ENCODE assay signal across 8 mouse cellular contexts in genomic region chr4:128883801-128884710, GRCm38 (mm10). TPM values are rescaled to one million over a fixed set of nuclear protein-coding genes. Genes with fewer than 3 reads are reported as not detected.
DNase-seq lines count a peak whose midpoint lies in the region; ATAC-seq lines count a peak whose summit lies in the region.

No protein-coding gene starts in this region.

- DNase-seq in embryo, embryonic 10.5 days (ENCODE audit: low spot score) = peak; percentile 71
- DNase-seq in thymus, postnatal 10 days (ENCODE audit: low spot score in 2 of 2) = peak; percentile 8 to 9

- peak overlapping the region; percentile 79 for H3K9ac ChIP-seq in heart, embryonic 12.5 days
- peak overlapping the region; percentile 60 for H3K9ac ChIP-seq in kidney, embryonic 15.5 days
- H3K9ac ChIP-seq in lung, embryonic 15.5 days = peak overlapping the region; percentile 63
- peak overlapping the region; percentile 89 for H3K9ac ChIP-seq in neural tube, embryonic 15.5 days (replicated peaks)

- peaks cover 7% of the 10 kb centered on the region for H3K36me3 ChIP-seq in heart, embryonic 12.5 days
- H3K36me3 ChIP-seq in kidney, embryonic 15.5 days = peaks cover 5% of the 10 kb centered on the region
- H3K36me3 ChIP-seq in lung, embryonic 15.5 days = no peaks in the 10 kb centered on the region; the same call in 1 of the 2 replicates
- no peaks in the 10 kb centered on the region for H3K36me3 ChIP-seq in neural tube, embryonic 15.5 days

- no peak overlapping the region; the same call in 1 of the 2 replicates for H3K27ac ChIP-seq in heart, embryonic 12.5 days (ENCODE audit: poor library complexity, severe bottlenecking)
- peak overlapping the region; percentile 65 for H3K27ac ChIP-seq in kidney, embryonic 15.5 days
- peak overlapping the region; percentile 43 for H3K27ac ChIP-seq in lung, embryonic 15.5 days
- H3K27ac ChIP-seq in neural tube, embryonic 15.5 days (replicated peaks) = peak overlapping the region; percentile 91

- WGBS in heart, embryonic 12.5 days = under 1% methylated on average over 94 of the region's 94 CpGs
- under 1% methylated on average over 92 of the region's 94 CpGs for WGBS in kidney, embryonic 15.5 days
- under 1% methylated on average over 85 of the region's 94 CpGs for WGBS in lung, embryonic 15.5 days
- under 1% methylated on average over 93 of the region's 94 CpGs for WGBS in neural tube, embryonic 15.5 days

- peak overlapping the region; percentile 98 for H3K4me2 ChIP-seq in heart, embryonic 12.5 days
- peak overlapping the region; percentile 96 for H3K4me2 ChIP-seq in kidney, embryonic 15.5 days
- H3K4me2 ChIP-seq in lung, embryonic 15.5 days = peak overlapping the region; percentile 100
- H3K4me2 ChIP-seq in neural tube, embryonic 15.5 days = peak overlapping the region; percentile 89

- 0 out of 2 replicates have a peak, but pooled peaks cover 12% of the 10 kb centered on the region for H3K4me1 ChIP-seq in heart, embryonic 12.5 days (replicated peaks)
- peaks cover 46% of the 10 kb centered on the region for H3K4me1 ChIP-seq in kidney, embryonic 15.5 days
- H3K4me1 ChIP-seq in lung, embryonic 15.5 days = peaks cover 25% of the 10 kb centered on the region
- peaks cover 62% of the 10 kb centered on the region for H3K4me1 ChIP-seq in neural tube, embryonic 15.5 days

- peaks cover 8% of the 10 kb centered on the region; the same call in 1 of the 2 replicates for H3K27me3 ChIP-seq in heart, embryonic 12.5 days (replicated peaks)
- H3K27me3 ChIP-seq in kidney, embryonic 15.5 days = no peaks in the 10 kb centered on the region
- peaks cover 6% of the 10 kb centered on the region; the same call in 1 of the 2 replicates for H3K27me3 ChIP-seq in lung, embryonic 15.5 days
- H3K27me3 ChIP-seq in neural tube, embryonic 15.5 days (replicated peaks) = no peaks in the 10 kb centered on the region

- ATAC-seq in CD4-positive, CD25-positive, alpha-beta regulatory T cell, adult 4 months = peak; percentile 50
- ATAC-seq in activated CD4-positive, CD25-positive, alpha-beta regulatory T cell, adult 4 months = peak; percentile 50
- peak; percentile 62 for ATAC-seq in heart, embryonic 12.5 days (ENCODE audit: insufficient number of reproducible peaks, low FRiP score)
- ATAC-seq in kidney, embryonic 15.5 days (replicated peaks; ENCODE audit: low FRiP score) = peak; percentile 54
- peak; percentile 47 for ATAC-seq in lung, embryonic 15.5 days (ENCODE audit: borderline replicate concordance, extremely low read depth, low FRiP score, low TSS enrichment)
- peak; percentile 69 for ATAC-seq in neural tube, embryonic 15.5 days (ENCODE audit: low FRiP score)

- H3K9me3 ChIP-seq in heart, embryonic 12.5 days (replicated peaks) = peaks cover 5% of the 10 kb centered on the region
- H3K9me3 ChIP-seq in kidney, embryonic 15.5 days (replicated peaks) = no peaks in the 10 kb centered on the region
- H3K9me3 ChIP-seq in lung, embryonic 15.5 days = peaks cover 4% of the 10 kb centered on the region; the same call in 1 of the 2 replicates
- H3K9me3 ChIP-seq in neural tube, embryonic 15.5 days (replicated peaks) = no peaks in the 10 kb centered on the region

- H3K4me3 ChIP-seq in heart, embryonic 12.5 days = peak overlapping the region; percentile 65
- H3K4me3 ChIP-seq in kidney, embryonic 15.5 days (replicated peaks) = peak overlapping the region; percentile 63
- peak overlapping the region; percentile 83 for H3K4me3 ChIP-seq in lung, embryonic 15.5 days
- H3K4me3 ChIP-seq in neural tube, embryonic 15.5 days (replicated peaks) = peak overlapping the region; percentile 87

RNA-seq across cellular contexts. Expression of gene Trim62, which starts 0.7 kb away (rescaled TPM):
- 1 to 10 TPM; 1.3 to 1.6 TPM for polyA plus RNA-seq in CD4-positive, CD25-positive, alpha-beta regulatory T cell, adult 4 months (2017; shearing (Covaris generic))
- 1 to 10 TPM in 1 of 2 experiments, under 1 TPM in 1; 0.96 to 1.6 TPM for polyA plus RNA-seq in activated CD4-positive, CD25-positive, alpha-beta regulatory T cell, adult 4 months (2017; shearing (Covaris generic))
- 5.0 and 6.1 TPM in 2 replicates for polyA plus RNA-seq in heart, embryonic 12.5 days (2016; fragmentation: Nextera tagmentation; extraction: Ambion mirVana)
- 6.8 and 7.1 TPM in 2 replicates for polyA plus RNA-seq in kidney, embryonic 15.5 days (2015; fragmentation: Nextera tagmentation; extraction: Ambion mirVana)
- 5.0 and 5.7 TPM in 2 replicates for polyA plus RNA-seq in lung, embryonic 15.5 days (2015; fragmentation: Nextera tagmentation; extraction: Ambion mirVana)
- 20.9 and 25.5 TPM in 2 replicates for polyA plus RNA-seq in neural tube, embryonic 15.5 days (2015; fragmentation: Nextera tagmentation; extraction: Ambion mirVana)
